Mouse (Mus musculus) heart, embryonic 13.5 days (tissue): ENCODE results near the gene Shisa7. TPM values are rescaled to one million over a fixed set of nuclear protein-coding genes. Genes with fewer than 3 reads are reported as not detected.
"Not testable (repeated sequence)": the region's sequence is repeated elsewhere in the genome, so short reads cannot be mapped to it uniquely, and the experiment has no call there.

ENCODE experiments used
- ATAC-seq: fragments of 200-750 bp; cut with Nextera tagmentation; 2 replicates; pipeline ENCODE4 v1.8.0; 2017; ENCODE audit warnings: moderate TSS enrichment; ENCODE audit not compliant: insufficient number of reproducible peaks, low FRiP score, low TSS enrichment; ENCODE audit errors: extremely low read depth
- H3K27ac ChIP-seq: fragments of 300-500 bp; sonication (generic); replicated peaks from 2 replicates; pipeline ENCODE4 v1.5.1; 2015; ENCODE audit warnings: moderate library complexity, mild to moderate bottlenecking, inconsistent platforms
- H3K27me3 ChIP-seq: fragments of 300-500 bp; sonication (generic); replicated peaks from 2 replicates; pipeline ENCODE4 v1.6.1; 2015; ENCODE audit warnings: mild to moderate bottlenecking, inconsistent platforms
- H3K36me3 ChIP-seq: fragments of 300-500 bp; sonication (generic); 2 replicates; pipeline ENCODE4 v1.6.1; 2015; ENCODE audit warnings: mild to moderate bottlenecking, inconsistent platforms
- H3K4me1 ChIP-seq: fragments of 300-500 bp; sonication (generic); 2 replicates; pipeline ENCODE4 v1.6.1; 2015; ENCODE audit warnings: inconsistent platforms
- H3K4me2 ChIP-seq: fragments of 300-500 bp; sonication (generic); 2 replicates; pipeline ENCODE4 v1.6.1; 2015; ENCODE audit warnings: inconsistent platforms, mild to moderate bottlenecking, moderate library complexity
- H3K4me3 ChIP-seq: fragments of 300-500 bp; sonication (generic); 2 replicates; pipeline ENCODE4 v1.5.1; 2015; ENCODE audit warnings: moderate library complexity, mild to moderate bottlenecking, inconsistent platforms
- H3K9ac ChIP-seq: fragments of 300-500 bp; sonication (generic); 2 replicates; pipeline ENCODE4 v1.6.1; 2015; ENCODE audit warnings: inconsistent platforms, mild to moderate bottlenecking, moderate library complexity
- H3K9me3 ChIP-seq: fragments of 300-500 bp; sonication (generic); 2 replicates; pipeline ENCODE4 v1.6.1; 2016; ENCODE audit warnings: inconsistent platforms
- WGBS: fragments of 180-500 bp; shearing (Covaris S2); methylation state at CpG from one replicate; pipeline ENCODE4 v1.1.7; 2015; ENCODE audit warnings: mixed read lengths; 5-methylcytosine and 5-hydroxymethylcytosine counted together
- polyA plus RNA-seq: library from polyadenylated mRNA; unstranded; fragments of >200 nt; fragmentation: Nextera tagmentation; extraction: Ambion mirVana; gene quantifications from 2 replicates; pipeline ENCODE4 v1.2.1, GENCODE M21; 2015

Shisa7 gene
- polyA plus RNA-seq, 1 experiment from 2014 or later = 0.04 TPM

GRCm38 (mm10) chr7:4820925-4821324 is 23.6 kb downstream of the Shisa7 start:
- H3K36me3 ChIP-seq, H3K27me3 ChIP-seq, H3K27ac ChIP-seq, H3K9ac ChIP-seq, H3K9me3 ChIP-seq, ATAC-seq, H3K4me3 ChIP-seq, H3K4me2 ChIP-seq: not testable (repeated sequence)
- H3K4me1 ChIP-seq = peaks cover 15% of the 10 kb centered on the region
- 87% methylated on average over 7 of the region's 7 CpGs for WGBS

DNA sequence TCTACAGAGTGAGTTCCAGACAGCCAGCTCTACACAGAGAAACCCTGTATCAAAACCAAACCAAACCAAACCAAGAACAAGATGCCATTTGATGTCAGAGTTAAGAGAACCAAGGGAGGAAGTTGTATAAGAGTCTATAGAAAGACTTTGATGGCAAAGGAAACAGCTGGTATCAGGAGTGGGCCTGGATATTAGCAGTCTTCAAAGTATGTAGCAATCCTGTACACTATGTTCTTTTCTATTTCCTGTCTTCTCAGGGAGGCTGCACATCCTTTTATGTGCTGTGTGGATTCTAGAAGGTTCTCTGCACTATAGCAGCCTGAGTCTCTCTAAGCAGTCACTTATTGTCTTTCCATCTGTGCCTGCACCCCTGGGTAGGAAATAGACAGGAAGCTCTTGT is 27.9 kb downstream of the Shisa7 start:
- Histone ChIP-seq H3K4me3 (no peak overlapping the region), H3K4me2 (no peak overlapping the region), H3K36me3 (no peaks in the 10 kb centered on the region), H3K4me1 (peaks cover 7% of the 10 kb centered on the region), H3K9me3 (no peaks in the 10 kb centered on the region), H3K9ac (no peak overlapping the region), H3K27me3 (no peaks in the 10 kb centered on the region), H3K27ac (no peak overlapping the region)
- ATAC-seq = no peak

GRCm38 (mm10) chr7:4813105-4813791 is 31.2 kb downstream of the Shisa7 start:
- WGBS = 19% methylated on average over 8 of the region's 8 CpGs
- Histone ChIP-seq H3K9ac (peak overlapping the region; percentile 79), H3K9me3 (no peaks in the 10 kb centered on the region), H3K27ac (peak overlapping the region; percentile 89), H3K36me3 (peaks cover 30% of the 10 kb centered on the region), H3K4me3 (peak overlapping the region; percentile 95), H3K27me3 (no peaks in the 10 kb centered on the region), H3K4me1 (peaks cover 34% of the 10 kb centered on the region), H3K4me2 (peak overlapping the region; percentile 89)
- ATAC-seq = no peak

- peak within 1 kb of the TSS; percentile 89 for H3K4me2 ChIP-seq
- peak within 1 kb of the TSS; percentile 95 for H3K4me3 ChIP-seq
- H3K27me3 ChIP-seq = no peaks in the 10 kb centered on the region
- peak within 1 kb of the TSS; percentile 99 for H3K9ac ChIP-seq
- H3K27ac ChIP-seq = peak within 1 kb of the TSS; percentile 97
- under 1% methylated on average over 62 of the region's 62 CpGs for WGBS
- peak; percentile 97 for ATAC-seq
- H3K4me1 ChIP-seq = peaks cover 36% of the 10 kb centered on the region
- H3K9me3 ChIP-seq = no peaks in the 10 kb centered on the region
- H3K36me3 ChIP-seq = peaks cover 35% of the 10 kb centered on the region
These were observed 32.0 kb downstream of the Shisa7 start, which contains the start of gene Ube2s for GRCm38 (mm10) chr7:4812303-4813104. Gene Ube2s, minus strand, starts transcription at chr7:4812590.

- H3K36me3 ChIP-seq = peaks cover 41% of the 10 kb centered on the region
- H3K4me1 ChIP-seq = peaks cover 41% of the 10 kb centered on the region
- under 1% methylated on average over 28 of the region's 36 CpGs for WGBS
- H3K9ac ChIP-seq = peak overlapping the region; percentile 99
- H3K27ac ChIP-seq = peak overlapping the region; percentile 97
- H3K27me3 ChIP-seq = no peaks in the 10 kb centered on the region
- no peaks in the 10 kb centered on the region for H3K9me3 ChIP-seq
- ATAC-seq = peak; percentile 20
- H3K4me2 ChIP-seq = peak overlapping the region; percentile 89
- peak overlapping the region; percentile 95 for H3K4me3 ChIP-seq
These were observed 32.6 kb downstream of the Shisa7 start for GRCm38 (mm10) chr7:4811842-4812302.

DNA sequence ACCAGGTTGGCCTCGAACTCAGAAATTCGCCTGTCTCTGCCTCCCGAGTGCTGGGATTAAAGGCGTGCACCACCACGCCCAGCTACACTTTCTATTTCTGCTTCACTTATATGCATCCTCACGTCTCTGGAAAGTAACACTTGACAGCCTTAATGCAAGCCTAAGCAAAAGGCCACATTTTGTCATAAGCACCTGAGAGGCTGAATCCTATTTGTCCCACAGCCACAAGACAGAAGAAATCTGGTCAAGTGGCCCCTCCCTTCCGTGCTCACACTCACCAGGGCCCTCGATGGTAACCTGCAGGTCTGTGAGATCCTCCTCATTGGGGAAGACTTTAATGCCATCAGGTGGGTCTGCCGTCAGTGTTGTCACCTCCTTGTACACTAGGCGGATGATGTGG is 33.4 kb downstream of the Shisa7 start:
- not testable (repeated sequence) for ATAC-seq, H3K9me3 ChIP-seq, H3K27me3 ChIP-seq
- Histone ChIP-seq H3K4me2 (peak overlapping the region; percentile 89), H3K4me3 (peak overlapping the region; percentile 95), H3K27ac (peak overlapping the region; percentile 97; the same call in 1 of the 2 replicates), H3K4me1 (peaks cover 41% of the 10 kb centered on the region), H3K9ac (peak overlapping the region; percentile 99), H3K36me3 (peaks cover 48% of the 10 kb centered on the region)
- WGBS = 27% methylated on average over 10 of the region's 10 CpGs

DNA sequence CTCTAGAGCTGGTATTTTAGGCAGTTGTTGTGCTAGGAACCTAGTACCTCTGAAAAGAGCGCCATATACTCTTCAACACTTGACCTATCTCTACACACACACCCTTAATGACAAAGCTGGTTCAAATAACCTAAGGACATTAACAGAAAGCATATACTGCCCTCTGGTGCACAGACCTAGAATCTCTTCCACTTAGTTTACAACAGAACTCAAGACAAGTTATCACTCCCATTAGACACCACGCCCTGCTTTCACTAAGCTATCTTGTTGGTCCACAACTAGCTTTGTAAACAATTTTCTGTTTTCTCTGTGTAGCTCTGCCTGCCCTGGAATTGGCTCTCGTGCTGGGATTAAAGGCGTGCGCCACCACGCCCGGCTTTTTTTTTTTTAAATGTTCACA is 37.8 kb downstream of the Shisa7 start:
- Histone ChIP-seq H3K4me1 (peaks cover 34% of the 10 kb centered on the region), H3K9me3 (no peaks in the 10 kb centered on the region), H3K27ac (no peak overlapping the region; the same call in 1 of the 2 replicates), H3K9ac (no peak overlapping the region), H3K4me2 (peak overlapping the region; percentile 3; the same call in 1 of the 2 replicates), H3K4me3 (no peak overlapping the region), H3K36me3 (peaks cover 67% of the 10 kb centered on the region), H3K27me3 (no peaks in the 10 kb centered on the region)
- 78% methylated on average over 7 of the region's 7 CpGs for WGBS
- ATAC-seq = no peak

- Histone ChIP-seq H3K9me3 (no peaks in the 10 kb centered on the region), H3K36me3 (peaks cover 49% of the 10 kb centered on the region), H3K4me2 (no peak overlapping the region), H3K4me3 (no peak overlapping the region), H3K27me3 (no peaks in the 10 kb centered on the region), H3K9ac (no peak overlapping the region), H3K4me1 (0 out of 2 replicates have a peak, but pooled peaks cover 2% of the 10 kb centered on the region), H3K27ac (no peak overlapping the region)
- no peak for ATAC-seq
These were observed 42.2 kb downstream of the Shisa7 start for GRCm38 (mm10) chr7:4802247-4802646.

DNA sequence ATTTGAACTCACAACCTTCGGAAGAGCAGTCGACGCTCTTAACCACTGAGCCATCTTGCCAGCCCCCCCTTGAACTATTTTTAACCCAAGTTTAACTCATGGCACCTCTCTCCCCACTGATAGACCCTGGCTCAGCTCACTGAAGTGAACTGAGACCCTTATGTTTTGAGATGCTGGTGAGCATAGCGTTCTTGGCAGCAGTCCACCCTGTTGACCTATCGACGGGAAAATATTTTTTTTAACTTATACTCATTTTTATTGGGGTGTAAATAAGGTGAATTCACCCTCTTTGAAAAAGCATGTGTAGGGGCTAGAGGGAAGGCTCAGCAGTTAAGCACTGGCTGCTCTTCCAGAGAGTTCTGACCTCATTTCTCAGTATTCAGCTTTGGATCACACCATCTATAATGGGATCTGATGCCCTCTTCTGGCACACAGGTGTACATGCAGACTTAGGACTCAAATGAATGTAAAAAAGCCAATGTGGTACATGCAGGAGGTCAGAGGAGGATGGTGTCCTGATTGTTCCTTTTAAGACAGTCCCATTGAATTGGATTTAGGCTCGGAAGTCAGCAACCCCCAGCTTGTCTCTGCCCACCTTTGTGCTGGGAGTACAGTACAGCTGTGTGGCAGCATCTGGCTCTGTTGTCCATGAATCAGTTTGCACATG is 48.6 kb downstream of the Shisa7 start:
- no peak overlapping the region for H3K4me2 ChIP-seq
- ATAC-seq = no peak
- H3K27me3 ChIP-seq = no peaks in the 10 kb centered on the region
- H3K27ac ChIP-seq = peak overlapping the region; percentile 28; the same call in 1 of the 2 replicates
- no peaks in the 10 kb centered on the region for H3K9me3 ChIP-seq
- no peak overlapping the region for H3K9ac ChIP-seq
- 0 out of 2 replicates have a peak overlapping the region, but pooled peaks have one; percentile 11 for H3K4me3 ChIP-seq
- WGBS = 68% methylated on average over 7 of the region's 7 CpGs
- peaks cover 17% of the 10 kb centered on the region for H3K4me1 ChIP-seq
- peaks cover 53% of the 10 kb centered on the region for H3K36me3 ChIP-seq

DNA sequence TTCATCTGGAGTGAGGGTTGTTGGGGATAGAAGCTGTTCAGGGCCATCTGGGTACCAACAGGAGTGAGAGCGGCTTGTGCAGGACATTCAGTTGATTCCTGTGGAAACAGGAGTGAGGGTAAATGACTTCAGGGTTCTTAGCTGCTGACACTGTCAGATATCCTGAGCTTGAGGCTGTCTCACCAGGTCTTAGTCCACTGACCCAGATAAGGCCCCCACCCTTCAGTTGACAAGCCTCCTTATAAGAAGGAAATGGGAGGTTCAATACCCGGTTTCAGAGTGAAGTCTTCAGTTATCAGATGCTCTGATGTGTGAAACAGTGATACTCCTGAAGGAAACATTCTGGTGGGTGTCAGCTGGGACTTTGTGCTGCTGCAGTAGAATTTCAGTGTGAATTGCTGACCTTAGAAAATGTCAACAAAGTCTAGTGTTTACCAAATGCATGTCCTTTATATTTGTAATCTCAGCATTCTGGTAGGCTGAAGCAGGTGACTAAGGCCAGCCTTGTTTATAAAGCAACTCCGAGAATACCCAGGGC is 49.8 kb downstream of the Shisa7 start:
- ATAC-seq = no peak
- peak overlapping the region; percentile 99 for H3K9ac ChIP-seq
- H3K4me3 ChIP-seq = 0 out of 2 replicates have a peak overlapping the region, but pooled peaks have one; percentile 94
- peaks cover 18% of the 10 kb centered on the region for H3K4me1 ChIP-seq
- H3K4me2 ChIP-seq = peak overlapping the region; percentile 92
- 69% methylated on average over 3 of the region's 3 CpGs for WGBS
- H3K27me3 ChIP-seq = no peaks in the 10 kb centered on the region; the same call in 1 of the 2 replicates
- H3K36me3 ChIP-seq = peaks cover 53% of the 10 kb centered on the region
- no peak overlapping the region for H3K27ac ChIP-seq
- H3K9me3 ChIP-seq = no peaks in the 10 kb centered on the region

- H3K4me2 ChIP-seq = peak overlapping the region; percentile 92
- 35% methylated on average over 4 of the region's 4 CpGs for WGBS
- peak overlapping the region; percentile 94 for H3K4me3 ChIP-seq
These were observed 50.8 kb downstream of the Shisa7 start for GRCm38 (mm10) chr7:4793674-4794073.

More at GRCm38 (mm10) chr7:4793674-4794073, 50.8 kb downstream of the Shisa7 start:
- peak overlapping the region; percentile 99 for H3K9ac ChIP-seq
- H3K9me3 ChIP-seq = no peaks in the 10 kb centered on the region
- H3K36me3 ChIP-seq = peaks cover 51% of the 10 kb centered on the region
- no peak for ATAC-seq
- H3K27me3 ChIP-seq = no peaks in the 10 kb centered on the region; the same call in 1 of the 2 replicates
- H3K27ac ChIP-seq = peak overlapping the region; percentile 92
- H3K4me1 ChIP-seq = peaks cover 24% of the 10 kb centered on the region
